Mouse (Mus musculus) embryo, embryonic 10 days (tissue): Measurements from ENCODE around the gene 1700020N01Rik.
A peak's percentile ranks its signal among the peaks of the same experiment; 100 is the strongest.

ENCODE experiments used
- DNase-seq: peaks from one replicate; pipeline ENCODE4 v3.0.0-alpha.2; 2015; ENCODE audit warnings: low spot score

1700020N01Rik gene

DNA sequence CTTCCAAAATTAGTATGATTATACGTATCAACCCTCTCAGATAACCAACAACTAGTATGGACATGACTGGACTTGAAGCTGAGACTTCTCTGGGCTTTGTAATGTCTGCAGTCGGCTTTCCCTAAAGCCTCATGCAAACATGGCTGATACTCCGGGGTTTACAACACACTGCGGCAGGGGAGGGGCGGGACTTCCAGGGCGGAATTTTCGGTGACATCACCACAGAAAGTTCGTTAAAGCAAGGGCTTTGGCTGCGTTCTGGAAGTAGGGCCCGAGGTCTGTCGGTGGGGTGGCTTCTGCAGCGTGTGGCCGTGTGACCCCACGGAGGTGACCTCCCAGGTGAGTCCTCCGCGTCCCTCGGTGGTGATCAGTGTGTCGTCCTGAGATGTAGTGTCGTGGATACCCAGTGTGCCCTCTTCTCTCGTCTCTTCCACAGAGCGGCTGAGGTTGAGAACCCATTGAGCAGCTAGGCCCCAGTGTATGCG is at the start of gene 1700020N01Rik:
TSS of gene 1700020N01Rik (plus strand) at position 250 of the 485 bp plus-strand sequence.
- no peak for DNase-seq

- no peak for DNase-seq
Observed at GRCm38 (mm10) chr10:21543576-21544278, 49.2 kb upstream of the 1700020N01Rik start.

DNA sequence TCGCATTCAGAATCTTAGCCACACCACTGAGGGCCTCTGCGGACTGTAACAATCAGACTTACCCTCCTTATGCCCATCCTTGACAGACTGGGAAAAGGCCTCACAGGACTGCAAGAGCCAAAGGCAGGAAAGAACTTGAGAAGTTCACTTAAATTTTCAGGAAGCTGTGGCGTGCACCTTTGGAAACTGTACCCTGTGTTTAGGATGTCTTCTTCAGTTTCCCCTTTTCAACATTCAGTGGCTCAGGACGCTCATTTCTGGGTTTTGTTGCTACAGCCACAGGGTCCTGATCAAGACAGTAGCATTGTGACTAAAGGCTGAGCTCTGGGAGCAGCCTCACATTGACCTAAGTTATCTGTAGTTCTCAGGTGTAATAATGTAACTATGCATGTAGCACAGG is 48.2 kb upstream of the 1700020N01Rik start:
- DNase-seq: no peak

DNA sequence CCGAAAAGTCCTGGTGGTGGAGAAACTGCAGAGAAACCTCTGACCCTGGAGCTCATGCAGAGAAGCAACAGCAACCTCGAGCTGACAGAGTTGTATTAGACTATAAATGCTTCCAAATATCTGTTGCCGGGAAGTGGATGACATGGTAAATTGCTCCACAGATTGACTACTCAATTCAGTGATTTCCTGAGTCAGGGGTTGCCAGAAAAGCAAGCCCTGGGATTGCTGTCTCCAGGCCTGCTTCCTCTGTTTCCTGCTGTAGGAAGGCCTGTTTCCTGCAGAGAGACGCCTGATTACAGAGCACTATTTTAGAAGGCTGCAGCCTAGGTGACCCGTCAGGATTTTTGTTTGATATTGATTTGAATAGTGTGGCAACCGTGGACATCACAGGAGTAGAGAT is 47.5 kb upstream of the 1700020N01Rik start:
- peak; percentile 13 for DNase-seq

- DNase-seq: no peak
Observed at GRCm38 (mm10) chr10:21548871-21549505, 44.0 kb upstream of the 1700020N01Rik start.

DNA sequence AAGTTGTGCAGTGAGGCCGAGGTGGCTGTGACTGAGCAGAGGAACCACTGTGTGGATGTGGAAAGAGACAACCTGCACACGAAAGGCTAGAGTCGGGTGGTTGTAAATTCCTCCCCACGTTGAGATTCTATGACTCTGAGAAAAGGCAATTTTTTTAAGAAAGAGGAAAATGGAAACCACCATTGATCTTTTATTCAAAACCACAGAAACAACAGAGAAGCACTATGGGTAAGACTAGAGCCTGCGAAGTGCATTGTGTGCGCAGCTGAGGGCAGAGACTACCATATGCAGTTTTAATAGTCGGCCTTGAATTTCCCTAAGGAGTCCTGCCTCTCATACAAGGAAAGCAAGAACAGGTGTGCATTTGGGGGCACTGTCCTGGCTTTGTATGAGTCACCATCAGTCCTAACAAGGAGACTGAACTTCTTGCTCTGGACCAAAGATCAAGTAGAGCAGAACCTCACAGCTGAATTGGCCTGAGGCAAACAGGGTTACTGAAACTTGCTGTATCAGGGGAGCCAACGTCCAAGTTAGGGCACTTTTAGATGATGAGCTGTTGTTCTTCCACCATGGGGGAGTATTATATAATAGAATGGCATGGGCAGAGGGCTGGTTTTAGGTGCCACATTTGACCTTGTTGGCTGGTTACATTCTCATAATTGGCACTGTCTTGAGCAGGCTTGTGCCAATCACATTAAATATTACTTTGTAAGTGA is 39.8 kb upstream of the 1700020N01Rik start:
- no peak for DNase-seq

DNA sequence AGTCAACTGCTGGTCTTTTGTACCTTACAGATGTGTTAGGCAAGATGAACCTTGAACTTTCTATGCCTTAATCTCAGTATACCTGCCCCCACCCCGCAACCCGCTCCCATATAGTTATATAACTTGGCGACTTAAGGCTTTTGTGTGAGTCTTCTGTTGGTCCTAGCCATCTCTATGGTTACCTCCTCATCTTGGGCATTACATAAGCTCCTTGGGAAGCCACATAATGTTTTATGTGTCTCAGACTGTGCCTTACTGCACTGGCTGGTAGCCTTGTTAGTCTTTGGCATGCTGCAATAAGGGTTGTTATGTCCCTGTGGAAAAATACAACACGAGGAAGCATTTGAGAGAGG is 39.3 kb upstream of the 1700020N01Rik start:
- no peak for DNase-seq

GRCm38 (mm10) chr10:21554896-21555580 is 37.9 kb upstream of the 1700020N01Rik start:
- no peak for DNase-seq

GRCm38 (mm10) chr10:21559769-21560168 is 33.2 kb upstream of the 1700020N01Rik start:
- DNase-seq: no peak

GRCm38 (mm10) chr10:21561181-21561580 is 31.8 kb upstream of the 1700020N01Rik start:
- no peak for DNase-seq

DNA sequence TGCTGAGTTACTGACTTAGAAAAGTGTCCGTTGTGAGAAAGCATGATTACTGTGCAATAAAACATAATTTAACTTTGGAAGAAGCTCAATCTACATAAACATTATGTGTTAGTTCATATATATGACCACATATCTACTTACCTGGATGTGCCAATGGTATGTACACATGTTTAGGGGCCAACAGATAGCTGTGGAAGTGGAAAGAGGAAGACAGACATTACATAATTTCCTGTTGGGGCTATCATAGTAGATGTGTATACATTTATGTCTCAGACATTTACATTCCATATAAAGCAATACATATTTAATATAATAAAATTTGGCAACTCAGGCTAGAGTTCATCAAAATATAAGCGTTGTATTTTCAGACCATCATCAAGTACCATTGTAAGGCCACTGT is 29.5 kb upstream of the 1700020N01Rik start:
- no peak for DNase-seq

DNA sequence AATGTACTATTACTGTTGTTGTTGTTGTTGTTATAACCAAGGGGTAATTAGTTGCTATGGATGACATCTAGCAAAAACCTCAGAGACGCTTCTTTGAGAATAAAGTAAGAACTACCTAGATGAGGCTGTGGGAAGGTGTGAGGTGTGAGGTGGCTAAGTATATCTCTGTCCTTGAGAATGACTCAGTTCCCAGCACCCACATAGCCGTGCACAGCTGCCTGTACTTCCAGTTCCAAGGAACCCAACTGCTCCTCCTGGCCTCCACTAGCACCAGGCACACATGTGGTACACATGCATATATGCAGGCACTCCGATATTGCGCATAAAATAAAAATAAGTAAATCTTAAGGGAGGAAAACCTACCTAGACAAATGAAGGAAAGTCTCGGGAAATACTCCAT is 28.8 kb upstream of the 1700020N01Rik start:
- DNase-seq: no peak

GRCm38 (mm10) chr10:21566074-21566473 is 26.9 kb upstream of the 1700020N01Rik start:
- DNase-seq: no peak

DNA sequence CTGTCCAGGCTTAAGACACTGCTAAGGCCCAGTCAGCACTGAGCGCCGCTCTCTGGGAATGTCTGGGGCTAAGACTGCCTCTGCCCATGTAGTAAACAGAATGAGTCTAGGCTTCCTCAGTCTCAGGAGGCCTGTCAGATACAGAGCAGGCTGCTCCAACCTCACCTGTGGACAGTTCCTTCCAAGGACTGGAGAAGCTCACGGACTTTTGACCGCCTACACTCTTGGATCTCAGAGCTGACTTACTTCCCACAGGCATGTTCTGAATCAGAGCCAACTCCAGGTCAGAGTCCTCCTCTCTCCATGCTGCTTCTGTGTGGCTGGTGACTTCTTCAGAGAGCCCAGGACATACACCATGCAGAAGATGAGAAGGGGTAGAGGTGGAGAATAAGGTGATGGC is 21.3 kb upstream of the 1700020N01Rik start:
- no peak for DNase-seq

DNA sequence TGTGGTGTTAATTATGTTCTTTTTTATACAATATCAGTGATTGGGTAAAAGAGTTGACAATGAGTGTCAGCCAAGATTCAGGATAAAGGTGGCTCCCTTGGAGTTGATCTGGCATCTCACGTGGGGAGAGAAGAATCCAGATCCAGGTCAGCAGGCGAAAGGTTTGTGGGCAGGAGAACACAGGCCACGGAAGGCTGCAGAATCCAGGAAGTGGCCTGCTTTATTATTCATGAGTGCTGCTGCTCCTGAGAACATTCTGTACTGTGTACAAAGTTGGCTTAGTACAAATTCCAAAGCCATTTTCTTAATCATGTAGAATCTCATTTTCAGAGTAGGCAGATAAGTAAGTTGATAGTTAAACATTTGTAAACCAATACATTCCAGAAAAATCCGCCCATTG is 19.2 kb upstream of the 1700020N01Rik start:
- DNase-seq: no peak

- no peak for DNase-seq
Observed at GRCm38 (mm10) chr10:21575806-21576378, 17.1 kb upstream of the 1700020N01Rik start.

GRCm38 (mm10) chr10:21577798-21578197 is 15.1 kb upstream of the 1700020N01Rik start:
- DNase-seq: no peak

DNA sequence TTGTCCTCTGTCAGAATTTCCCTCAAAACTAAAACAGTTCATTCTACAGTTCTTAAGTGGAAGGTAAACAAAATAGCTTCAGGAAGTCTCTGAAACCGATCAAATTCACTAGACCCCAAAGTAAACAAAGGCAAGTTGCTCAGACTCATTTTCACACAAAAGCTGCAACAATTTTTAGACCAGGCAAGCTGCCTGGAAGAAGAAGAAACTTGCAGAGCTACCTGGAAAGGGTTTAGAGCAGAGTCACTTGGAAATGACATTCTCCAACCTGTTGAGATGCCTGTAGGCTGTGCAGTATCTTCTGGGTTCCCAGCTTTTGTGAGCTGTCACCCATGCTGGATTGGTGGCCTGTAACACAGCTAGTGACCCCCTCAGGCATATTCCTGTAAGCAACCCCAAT is 11.4 kb upstream of the 1700020N01Rik start:
- DNase-seq: no peak

- no peak for DNase-seq
Observed at GRCm38 (mm10) chr10:21587041-21587440, 5.9 kb upstream of the 1700020N01Rik start.

GRCm38 (mm10) chr10:21588007-21588852 is 4.7 kb upstream of the 1700020N01Rik start:
- no peak for DNase-seq

DNA sequence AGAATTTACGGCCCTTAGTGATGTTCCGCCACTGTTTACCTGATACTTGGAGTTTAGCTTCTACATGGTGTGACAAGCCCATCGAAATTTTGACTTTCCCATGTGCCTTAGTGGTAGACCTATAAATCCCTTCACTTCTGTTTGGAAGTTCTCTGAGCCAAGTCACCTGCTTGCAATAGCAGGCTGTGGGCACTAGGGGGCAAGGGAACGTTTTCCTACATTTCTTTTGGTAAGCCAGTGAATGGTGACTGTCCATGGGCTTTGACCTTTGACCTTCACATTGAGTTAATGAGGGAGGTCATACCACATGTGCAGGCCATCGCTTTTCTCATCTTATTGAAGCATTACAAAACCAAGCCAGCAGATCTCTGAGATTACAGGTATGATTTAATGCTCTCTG is 8.0 kb downstream of the 1700020N01Rik start:
- peak; percentile 89 for DNase-seq
